Mouse (Mus musculus): ENCODE results near the gene Exoc3l.

GRCm38 (mm10) chr8:105312891-105313481 is 17.1 kb upstream of the Exoc3l start:
- TF ChIP-seq EP300 (optimal IDR thresholded peaks at IDR 0.05): no peak
- no peak for TF ChIP-seq CTCF (IDR thresholded peaks at IDR 0.05; ENCODE audit: low read depth)

All from stomach, postnatal 0 days (tissue).